Mouse (Mus musculus) forebrain, embryonic 12.5 days (tissue): Measurements from ENCODE around the gene Hsd3b5. TPM values are rescaled to one million over a fixed set of nuclear protein-coding genes. Genes with fewer than 3 reads are reported as not detected.
"Not testable (repeated sequence)": the region's sequence is repeated elsewhere in the genome, so short reads cannot be mapped to it uniquely, and the experiment has no call there.

ENCODE experiments used
- ATAC-seq: fragments of 200-750 bp; cut with Nextera tagmentation; 2 replicates; pipeline ENCODE4 v1.8.0; 2017; ENCODE audit warnings: moderate TSS enrichment; ENCODE audit not compliant: low FRiP score
- H3K27ac ChIP-seq: fragments of 300-500 bp; sonication (generic); 2 replicates; pipeline ENCODE4 v1.5.1; 2016; ENCODE audit warnings: mild to moderate bottlenecking
- H3K27me3 ChIP-seq: fragments of 300-500 bp; sonication (generic); 2 replicates; pipeline ENCODE4 v1.6.1; 2016; ENCODE audit warnings: mild to moderate bottlenecking
- H3K36me3 ChIP-seq: fragments of 300-500 bp; sonication (generic); replicated peaks from 2 replicates; pipeline ENCODE4 v1.6.1; 2016; ENCODE audit warnings: mild to moderate bottlenecking
- H3K4me1 ChIP-seq: fragments of 300-500 bp; sonication (generic); 2 replicates; pipeline ENCODE4 v1.6.1; 2016
- H3K4me2 ChIP-seq: fragments of 300-500 bp; sonication (generic); 2 replicates; pipeline ENCODE4 v1.6.1; 2016; ENCODE audit warnings: mild to moderate bottlenecking, moderate library complexity
- H3K4me3 ChIP-seq: fragments of 300-500 bp; sonication (generic); replicated peaks from 2 replicates; pipeline ENCODE4 v1.5.1; 2016; ENCODE audit warnings: mild to moderate bottlenecking
- H3K9ac ChIP-seq: fragments of 300-500 bp; sonication (generic); 2 replicates; pipeline ENCODE4 v1.6.1; 2016; ENCODE audit warnings: mild to moderate bottlenecking
- H3K9me3 ChIP-seq: fragments of 300-500 bp; sonication (generic); 2 replicates; pipeline ENCODE4 v1.6.1; 2016
- WGBS: fragments of 180-500 bp; shearing (Covaris S2); methylation state at CpG from one replicate; pipeline ENCODE4 v1.1.7; 2016; 5-methylcytosine and 5-hydroxymethylcytosine counted together
- polyA plus RNA-seq: library from polyadenylated mRNA; unstranded; fragments of >200 nt; fragmentation: Nextera tagmentation; extraction: Ambion mirVana; gene quantifications from 2 replicates; pipeline ENCODE4 v1.2.1, GENCODE M21; 2016

Gene Hsd3b5
- not detected in 2 replicates for polyA plus RNA-seq

GRCm38 (mm10) chr3:98630152-98630551 lies at the start of gene Hsd3b5:
Gene Hsd3b5, minus strand, starts transcription at chr3:98630252.
- no peak within 1 kb of the TSS for H3K4me2 ChIP-seq
- no peak within 1 kb of the TSS for H3K27ac ChIP-seq
- no peaks in the 10 kb centered on the region for H3K9me3 ChIP-seq
- no peak for ATAC-seq
- H3K27me3 ChIP-seq = no peaks in the 10 kb centered on the region
- no peaks in the 10 kb centered on the region for H3K36me3 ChIP-seq
- no peak within 1 kb of the TSS for H3K4me3 ChIP-seq
- H3K4me1 ChIP-seq = no peaks in the 10 kb centered on the region
- H3K9ac ChIP-seq = no peak within 1 kb of the TSS

GRCm38 (mm10) chr3:98635145-98635544 lies 5.1 kb upstream of the Hsd3b5 start:
- no peaks in the 10 kb centered on the region for H3K9me3 ChIP-seq
- no peaks in the 10 kb centered on the region for H3K4me1 ChIP-seq
- ATAC-seq = no peak
- H3K4me3 ChIP-seq = no peak overlapping the region
- no peaks in the 10 kb centered on the region for H3K27me3 ChIP-seq
- whole genome bisulfite sequencing = 85% methylated on average over 1 of the region's 1 CpGs
- H3K9ac ChIP-seq = no peak overlapping the region
- no peak overlapping the region for H3K27ac ChIP-seq
- no peak overlapping the region for H3K4me2 ChIP-seq
- H3K36me3 ChIP-seq = no peaks in the 10 kb centered on the region

- Histone ChIP-seq H3K27me3 (no peaks in the 10 kb centered on the region), H3K9ac (no peak overlapping the region), H3K4me2 (no peak overlapping the region), H3K36me3 (no peaks in the 10 kb centered on the region), H3K9me3 (no peaks in the 10 kb centered on the region), H3K4me3 (no peak overlapping the region), H3K27ac (no peak overlapping the region), H3K4me1 (no peaks in the 10 kb centered on the region)
- 92% methylated on average over 3 of the region's 3 CpGs for WGBS
- no peak for ATAC-seq
Measured at GRCm38 (mm10) chr3:98629633-98630032, 419 bp downstream of the Hsd3b5 start.

GRCm38 (mm10) chr3:98616786-98617185 lies 13.3 kb downstream of the Hsd3b5 start:
- 83% methylated on average over 1 of the region's 1 CpGs for WGBS
- not testable (repeated sequence) for H3K27me3 ChIP-seq, H3K27ac ChIP-seq, H3K36me3 ChIP-seq, H3K4me3 ChIP-seq, ATAC-seq, H3K4me2 ChIP-seq, H3K9ac ChIP-seq, H3K4me1 ChIP-seq, H3K9me3 ChIP-seq

- 14% methylated on average over 2 of the region's 2 CpGs for WGBS
- H3K9ac ChIP-seq, H3K27ac ChIP-seq, H3K9me3 ChIP-seq, H3K27me3 ChIP-seq, H3K36me3 ChIP-seq, ATAC-seq, H3K4me1 ChIP-seq, H3K4me2 ChIP-seq, H3K4me3 ChIP-seq: not testable (repeated sequence)
Measured at GRCm38 (mm10) chr3:98616244-98616643, 13.8 kb downstream of the Hsd3b5 start.

GRCm38 (mm10) chr3:98614406-98614927 lies 15.6 kb downstream of the Hsd3b5 start:
- not testable (repeated sequence) for H3K27ac ChIP-seq, H3K36me3 ChIP-seq, H3K4me3 ChIP-seq, H3K4me2 ChIP-seq, H3K27me3 ChIP-seq, H3K9me3 ChIP-seq, H3K4me1 ChIP-seq, H3K9ac ChIP-seq, ATAC-seq
- WGBS = 70% methylated on average over 2 of the region's 2 CpGs

- no peak overlapping the region for H3K4me2 ChIP-seq
- ATAC-seq = no peak
- H3K27me3 ChIP-seq = no peaks in the 10 kb centered on the region
- H3K4me3 ChIP-seq = no peak overlapping the region
- H3K36me3 ChIP-seq = no peaks in the 10 kb centered on the region
- no peak overlapping the region for H3K27ac ChIP-seq
- H3K4me1 ChIP-seq = no peaks in the 10 kb centered on the region
- no peaks in the 10 kb centered on the region for H3K9me3 ChIP-seq
- no peak overlapping the region for H3K9ac ChIP-seq
Measured at GRCm38 (mm10) chr3:98613963-98614362, 16.1 kb downstream of the Hsd3b5 start.

GRCm38 (mm10) chr3:98613540-98613939 lies 16.5 kb downstream of the Hsd3b5 start:
- not testable (repeated sequence) for H3K4me2 ChIP-seq, ATAC-seq, H3K27ac ChIP-seq, H3K9ac ChIP-seq, H3K9me3 ChIP-seq, H3K27me3 ChIP-seq, H3K36me3 ChIP-seq, H3K4me3 ChIP-seq, H3K4me1 ChIP-seq

GRCm38 (mm10) chr3:98588707-98589106 lies 41.3 kb downstream of the Hsd3b5 start, which contains the start of gene Gm10681:
Gene Gm10681, minus strand, starts transcription at chr3:98588807.
- H3K36me3 ChIP-seq = no peaks in the 10 kb centered on the region
- no peaks in the 10 kb centered on the region for H3K27me3 ChIP-seq
- no peak within 1 kb of the TSS for H3K9ac ChIP-seq
- no peak within 1 kb of the TSS for H3K4me3 ChIP-seq
- no peak within 1 kb of the TSS for H3K27ac ChIP-seq
- H3K4me1 ChIP-seq = no peaks in the 10 kb centered on the region
- H3K4me2 ChIP-seq = no peak within 1 kb of the TSS
- no peak for ATAC-seq
- no peaks in the 10 kb centered on the region for H3K9me3 ChIP-seq

GRCm38 (mm10) chr3:98587721-98588120 lies 42.3 kb downstream of the Hsd3b5 start:
- Histone ChIP-seq H3K4me3 (no peak overlapping the region), H3K36me3 (no peaks in the 10 kb centered on the region), H3K27me3 (no peaks in the 10 kb centered on the region), H3K4me2 (no peak overlapping the region), H3K9me3 (no peaks in the 10 kb centered on the region), H3K4me1 (no peaks in the 10 kb centered on the region), H3K27ac (no peak overlapping the region), H3K9ac (no peak overlapping the region)
- WGBS = 89% methylated on average over 2 of the region's 2 CpGs
- ATAC-seq = no peak

- H3K9ac ChIP-seq, ATAC-seq, H3K4me1 ChIP-seq, H3K4me3 ChIP-seq, H3K9me3 ChIP-seq, H3K27me3 ChIP-seq, H3K27ac ChIP-seq, H3K4me2 ChIP-seq, H3K36me3 ChIP-seq: not testable (repeated sequence)
Measured at GRCm38 (mm10) chr3:98582622-98583021, 47.4 kb downstream of the Hsd3b5 start.

GRCm38 (mm10) chr3:98582202-98582601 lies 47.9 kb downstream of the Hsd3b5 start:
- not testable (repeated sequence) for H3K36me3 ChIP-seq, H3K4me3 ChIP-seq, H3K4me2 ChIP-seq, H3K9ac ChIP-seq, H3K4me1 ChIP-seq, ATAC-seq, H3K27me3 ChIP-seq, H3K27ac ChIP-seq, H3K9me3 ChIP-seq
- no CpG with 5 or more reads among the region's 1 CpGs for WGBS

GRCm38 (mm10) chr3:98581024-98581423 lies 49.0 kb downstream of the Hsd3b5 start:
- not testable (repeated sequence) for H3K36me3 ChIP-seq, H3K4me1 ChIP-seq, H3K9ac ChIP-seq, H3K4me3 ChIP-seq, H3K9me3 ChIP-seq, H3K27me3 ChIP-seq, H3K27ac ChIP-seq, H3K4me2 ChIP-seq, ATAC-seq
- WGBS = 85% methylated on average over 1 of the region's 1 CpGs
